Mouse (Mus musculus): ENCODE data around the gene Nckipsd. TPM values are rescaled to one million over a fixed set of nuclear protein-coding genes. Genes with fewer than 3 reads are reported as not detected.
A peak's percentile ranks its signal among the peaks of the same experiment; 100 is the strongest.

The Nckipsd gene
- polyA plus RNA-seq, 1 experiment from 2014 or later = 17.0 TPM

DNA sequence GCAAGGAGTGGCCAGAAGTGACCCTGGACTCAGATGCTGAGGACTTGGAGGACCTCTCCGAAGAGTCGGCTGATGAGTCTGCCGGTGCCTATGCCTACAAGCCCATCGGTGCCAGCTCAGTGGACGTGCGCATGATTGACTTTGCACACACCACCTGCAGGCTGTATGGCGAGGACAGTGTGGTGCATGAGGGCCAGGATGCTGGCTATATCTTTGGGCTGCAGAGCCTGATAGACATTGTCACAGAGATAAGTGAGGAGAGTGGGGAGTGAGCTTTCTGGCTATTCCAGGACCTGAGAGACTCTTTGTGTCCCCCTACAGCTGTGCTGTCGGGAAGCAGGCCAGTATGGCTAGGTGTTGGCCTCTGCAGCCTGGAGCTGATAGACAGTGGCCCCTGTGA is 2.4 kb upstream of the Nckipsd start:
- Histone ChIP-seq H3K9ac (replicated peaks) (no peak overlapping the region), H3K27me3 (no peaks in the 10 kb centered on the region), H3K4me2 (replicated peaks) (no peak overlapping the region), H3K9me3 (no peaks in the 10 kb centered on the region), H3K4me1 (peaks cover 13% of the 10 kb centered on the region), H3K27ac (replicated peaks) (no peak overlapping the region), H3K4me3 (no peak overlapping the region), H3K36me3 (peaks cover 66% of the 10 kb centered on the region)
- ATAC-seq (ENCODE audit: low FRiP score, low read depth) = no peak
- 91% methylated on average over 8 of the region's 8 CpGs for WGBS

- Histone ChIP-seq H3K4me1 (peaks cover 13% of the 10 kb centered on the region), H3K9ac (replicated peaks) (no peak overlapping the region), H3K4me2 (replicated peaks) (no peak overlapping the region), H3K9me3 (no peaks in the 10 kb centered on the region), H3K4me3 (no peak overlapping the region), H3K27me3 (no peaks in the 10 kb centered on the region), H3K36me3 (peaks cover 66% of the 10 kb centered on the region), H3K27ac (replicated peaks) (no peak overlapping the region)
- ATAC-seq (ENCODE audit: low FRiP score, low read depth) = no peak
Measured at GRCm38 (mm10) chr9:108806379-108806778, 1.8 kb upstream of the Nckipsd start.

GRCm38 (mm10) chr9:108806831-108807230 is 1.3 kb upstream of the Nckipsd start:
- Histone ChIP-seq H3K27ac (replicated peaks) (no peak overlapping the region), H3K4me1 (peaks cover 13% of the 10 kb centered on the region), H3K36me3 (peaks cover 66% of the 10 kb centered on the region), H3K9me3 (no peaks in the 10 kb centered on the region), H3K4me3 (no peak overlapping the region), H3K4me2 (replicated peaks) (no peak overlapping the region), H3K27me3 (no peaks in the 10 kb centered on the region), H3K9ac (replicated peaks) (no peak overlapping the region)
- WGBS = 96% methylated on average over 1 of the region's 1 CpGs
- ATAC-seq (ENCODE audit: low FRiP score, low read depth) = no peak

GRCm38 (mm10) chr9:108807674-108808073 is 494 bp upstream of the Nckipsd start:
- no peak overlapping the region for H3K9ac ChIP-seq (replicated peaks)
- H3K4me3 ChIP-seq = peak overlapping the region; percentile 73; the same call in 1 of the 2 replicates
- peaks cover 66% of the 10 kb centered on the region for H3K36me3 ChIP-seq
- 69% methylated on average over 5 of the region's 5 CpGs for WGBS
- H3K27ac ChIP-seq (replicated peaks) = 0 out of 2 replicates have a peak overlapping the region, but pooled peaks have one; percentile 35
- no peak overlapping the region; the same call in 1 of the 2 replicates for H3K4me2 ChIP-seq (replicated peaks)
- no peaks in the 10 kb centered on the region for H3K9me3 ChIP-seq
- ATAC-seq (ENCODE audit: low FRiP score, low read depth) = peak; percentile 40; the same call in 1 of the 2 replicates
- no peaks in the 10 kb centered on the region for H3K27me3 ChIP-seq
- peaks cover 13% of the 10 kb centered on the region for H3K4me1 ChIP-seq

DNA sequence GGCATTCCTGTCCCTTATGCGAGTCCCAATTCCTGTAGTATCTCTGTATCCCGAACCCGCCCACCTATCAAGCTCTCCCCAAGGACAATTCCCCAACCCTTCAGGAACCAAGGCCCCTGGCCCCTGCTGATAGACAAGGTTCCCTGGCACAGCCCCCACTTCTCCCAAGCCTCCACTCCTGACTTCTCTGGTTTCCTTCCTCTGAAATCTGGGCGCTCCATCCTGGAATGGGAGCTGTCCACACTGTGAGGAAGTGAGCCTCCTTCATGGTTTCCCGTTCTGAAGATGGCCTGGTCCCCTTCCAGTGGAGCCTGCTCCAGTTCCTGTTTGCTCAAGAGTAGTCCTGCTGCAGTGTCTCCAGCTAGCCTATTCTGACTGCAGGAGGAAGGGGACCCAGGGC is 1.0 kb downstream of the Nckipsd start:
- 62% methylated on average over 5 of the region's 5 CpGs for WGBS
- no peak for ATAC-seq (ENCODE audit: low FRiP score, low read depth)
- peak overlapping the region; percentile 74 for H3K9ac ChIP-seq (replicated peaks)

DNA sequence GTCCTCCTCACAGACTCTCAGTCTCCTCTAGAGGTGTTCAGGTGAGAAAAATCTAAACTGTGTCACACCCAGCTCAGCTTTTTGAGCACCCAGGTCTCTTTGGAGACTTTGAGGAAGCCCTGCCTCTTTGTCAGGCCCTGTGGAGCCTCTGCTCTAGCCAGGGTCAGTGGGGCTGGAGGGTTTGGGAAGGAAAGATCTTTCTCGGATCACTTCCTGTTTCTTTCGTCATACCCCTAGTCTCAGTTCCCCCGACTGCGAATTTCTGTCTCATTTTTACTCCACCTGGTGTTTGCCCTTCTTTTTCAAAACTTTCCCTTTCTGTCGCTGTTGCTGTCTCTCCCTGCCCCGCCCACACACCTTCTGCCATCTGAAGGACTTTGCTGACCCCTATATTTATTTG is 1.6 kb downstream of the Nckipsd start:
- Histone ChIP-seq H3K4me1 (peaks cover 13% of the 10 kb centered on the region), H3K9ac (replicated peaks) (no peak overlapping the region), H3K4me3 (no peak overlapping the region), H3K27ac (replicated peaks) (no peak overlapping the region), H3K27me3 (no peaks in the 10 kb centered on the region), H3K9me3 (no peaks in the 10 kb centered on the region), H3K4me2 (replicated peaks) (0 out of 2 replicates have a peak overlapping the region, but pooled peaks have one; percentile 86), H3K36me3 (peaks cover 67% of the 10 kb centered on the region)
- WGBS = 80% methylated on average over 6 of the region's 6 CpGs
- ATAC-seq (ENCODE audit: low FRiP score, low read depth) = no peak

More for the DNA sequence above, 1.0 kb downstream of the Nckipsd start:
- Histone ChIP-seq H3K27me3 (no peaks in the 10 kb centered on the region), H3K9me3 (no peaks in the 10 kb centered on the region), H3K4me3 (peak overlapping the region; percentile 73), H3K36me3 (peaks cover 67% of the 10 kb centered on the region), H3K4me1 (peaks cover 13% of the 10 kb centered on the region), H3K27ac (replicated peaks) (no peak overlapping the region), H3K4me2 (replicated peaks) (peak overlapping the region; percentile 86)

GRCm38 (mm10) chr9:108810516-108810915 is 2.3 kb downstream of the Nckipsd start:
- H3K36me3 ChIP-seq = peaks cover 67% of the 10 kb centered on the region
- ATAC-seq (ENCODE audit: low FRiP score, low read depth) = no peak

GRCm38 (mm10) chr9:108815557-108815956 is 7.4 kb downstream of the Nckipsd start:
- Histone ChIP-seq H3K27ac (replicated peaks) (no peak overlapping the region), H3K9me3 (no peaks in the 10 kb centered on the region), H3K9ac (replicated peaks) (no peak overlapping the region), H3K4me2 (replicated peaks) (no peak overlapping the region), H3K36me3 (peaks cover 71% of the 10 kb centered on the region), H3K4me3 (no peak overlapping the region), H3K4me1 (no peaks in the 10 kb centered on the region), H3K27me3 (no peaks in the 10 kb centered on the region)
- ATAC-seq (ENCODE audit: low FRiP score, low read depth) = no peak
- 93% methylated on average over 7 of the region's 7 CpGs for WGBS

More at GRCm38 (mm10) chr9:108810516-108810915, 2.3 kb downstream of the Nckipsd start:
- H3K4me3 ChIP-seq = no peak overlapping the region
- H3K27ac ChIP-seq (replicated peaks) = no peak overlapping the region
- H3K27me3 ChIP-seq = no peaks in the 10 kb centered on the region
- WGBS = 85% methylated on average over 5 of the region's 5 CpGs
- no peaks in the 10 kb centered on the region for H3K9me3 ChIP-seq
- no peak overlapping the region for H3K4me2 ChIP-seq (replicated peaks)
- no peak overlapping the region for H3K9ac ChIP-seq (replicated peaks)
- peaks cover 13% of the 10 kb centered on the region for H3K4me1 ChIP-seq

DNA sequence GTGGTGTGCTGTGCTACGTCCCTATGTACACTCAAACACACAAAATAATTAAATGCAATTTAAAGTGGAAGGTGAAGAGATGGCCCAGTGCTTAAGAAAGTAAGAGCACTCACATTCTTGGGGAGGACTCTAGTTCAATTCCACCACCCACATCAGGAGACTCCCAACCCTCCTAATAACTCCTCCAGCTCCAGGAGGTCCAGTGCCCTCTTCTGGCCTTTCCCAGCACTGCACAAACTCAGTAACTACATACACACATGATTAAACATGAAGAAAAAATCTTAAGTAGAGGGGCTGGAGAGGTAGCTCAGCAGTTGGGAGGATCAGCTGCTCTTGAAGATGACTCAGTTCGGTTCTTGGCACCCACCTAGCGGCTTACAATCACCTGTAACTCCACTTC is 11.3 kb downstream of the Nckipsd start:
- Histone ChIP-seq H3K36me3 (peaks cover 35% of the 10 kb centered on the region), H3K27me3 (peaks cover 13% of the 10 kb centered on the region), H3K9ac (replicated peaks) (no peak overlapping the region), H3K4me1 (peaks cover 8% of the 10 kb centered on the region; the same call in 1 of the 2 replicates), H3K4me3 (no peak overlapping the region), H3K9me3 (no peaks in the 10 kb centered on the region), H3K4me2 (replicated peaks) (no peak overlapping the region), H3K27ac (replicated peaks) (no peak overlapping the region)
- ATAC-seq (ENCODE audit: low FRiP score, low read depth) = no peak
- 56% methylated on average over 3 of the region's 3 CpGs for WGBS

DNA sequence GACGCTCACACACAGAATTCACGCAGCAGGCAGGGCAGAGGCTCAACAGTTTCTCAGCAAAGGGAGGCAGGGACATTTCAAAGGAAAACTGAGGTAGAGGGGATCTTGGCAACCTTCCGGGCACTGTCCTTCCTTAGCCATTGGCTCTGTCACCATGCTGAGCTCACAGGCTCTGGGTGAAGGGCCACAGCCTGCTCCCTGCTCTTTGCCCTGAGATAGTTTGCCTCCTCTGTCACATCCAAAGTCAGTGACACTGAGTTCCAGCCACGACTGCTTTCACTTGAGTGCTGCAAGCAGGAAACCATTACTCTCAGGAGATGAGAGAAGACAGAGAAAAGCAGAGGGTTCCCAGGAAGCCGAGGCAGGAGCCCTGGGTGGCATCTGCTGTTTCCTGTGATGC is 11.9 kb downstream of the Nckipsd start:
- Histone ChIP-seq H3K9ac (replicated peaks) (no peak overlapping the region), H3K27me3 (peaks cover 19% of the 10 kb centered on the region), H3K36me3 (peaks cover 29% of the 10 kb centered on the region), H3K4me2 (replicated peaks) (no peak overlapping the region), H3K27ac (replicated peaks) (no peak overlapping the region), H3K9me3 (no peaks in the 10 kb centered on the region), H3K4me1 (peaks cover 14% of the 10 kb centered on the region; the same call in 1 of the 2 replicates), H3K4me3 (no peak overlapping the region)
- WGBS = 69% methylated on average over 5 of the region's 5 CpGs
- ATAC-seq (ENCODE audit: low FRiP score, low read depth) = no peak

- Histone ChIP-seq H3K4me1 (peaks cover 37% of the 10 kb centered on the region), H3K27ac (replicated peaks) (peak overlapping the region; percentile 70), H3K9ac (replicated peaks) (peak overlapping the region; percentile 34), H3K27me3 (peaks cover 59% of the 10 kb centered on the region), H3K9me3 (no peaks in the 10 kb centered on the region), H3K4me3 (peak overlapping the region; percentile 77), H3K36me3 (peaks cover 17% of the 10 kb centered on the region), H3K4me2 (replicated peaks) (peak overlapping the region; percentile 76)
- 4% methylated on average over 25 of the region's 25 CpGs for WGBS
- ATAC-seq (ENCODE audit: low FRiP score, low read depth) = no peak
Measured at GRCm38 (mm10) chr9:108824144-108824685, 16.0 kb downstream of the Nckipsd start.

DNA sequence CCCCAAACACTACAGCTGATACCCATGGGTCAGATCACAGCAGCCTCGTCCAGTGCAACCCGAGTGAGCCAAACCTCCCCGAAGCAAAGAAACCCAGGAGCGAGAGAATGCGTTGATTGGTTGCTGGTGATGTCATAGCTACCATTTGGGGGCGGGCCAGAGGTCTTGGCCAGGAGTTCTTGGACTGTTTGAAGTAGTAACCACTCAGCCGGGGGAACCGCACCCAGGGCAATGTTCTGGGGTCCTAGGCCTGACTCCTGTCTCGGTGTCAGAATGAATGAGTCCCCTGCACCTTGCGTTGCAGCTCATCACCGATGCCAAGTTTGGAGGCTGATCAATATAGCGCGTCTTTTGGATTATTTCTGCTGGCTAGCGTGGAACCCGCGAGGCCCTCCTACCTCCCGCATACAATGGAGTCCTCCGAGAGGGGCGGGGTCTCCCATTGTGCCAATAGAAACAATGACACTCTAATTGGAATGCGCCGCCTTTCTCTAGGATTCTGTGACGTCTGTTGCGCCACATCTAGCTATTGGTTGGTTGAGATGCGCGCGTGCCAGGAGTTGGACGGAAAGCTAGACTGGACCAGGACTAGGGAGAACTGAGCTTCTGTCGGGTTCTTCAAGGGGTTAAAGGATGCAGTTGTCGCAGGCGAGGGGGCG is 16.7 kb downstream of the Nckipsd start:
- H3K27ac ChIP-seq (replicated peaks) = peak overlapping the region; percentile 70
- H3K9ac ChIP-seq (replicated peaks) = peak overlapping the region; percentile 34
- under 1% methylated on average over 31 of the region's 31 CpGs for WGBS
- peak overlapping the region; percentile 77 for H3K4me3 ChIP-seq
- peak; percentile 81 for ATAC-seq (ENCODE audit: low FRiP score, low read depth)
- peak overlapping the region; percentile 76 for H3K4me2 ChIP-seq (replicated peaks)
- H3K4me1 ChIP-seq = peaks cover 41% of the 10 kb centered on the region
- H3K9me3 ChIP-seq = no peaks in the 10 kb centered on the region
- H3K36me3 ChIP-seq = peaks cover 24% of the 10 kb centered on the region
- H3K27me3 ChIP-seq = peaks cover 66% of the 10 kb centered on the region

Data from midbrain, embryonic 12.5 days (tissue).